12 mouse cellular contexts compared by ENCODE assay signal in the genomic region with DNA sequence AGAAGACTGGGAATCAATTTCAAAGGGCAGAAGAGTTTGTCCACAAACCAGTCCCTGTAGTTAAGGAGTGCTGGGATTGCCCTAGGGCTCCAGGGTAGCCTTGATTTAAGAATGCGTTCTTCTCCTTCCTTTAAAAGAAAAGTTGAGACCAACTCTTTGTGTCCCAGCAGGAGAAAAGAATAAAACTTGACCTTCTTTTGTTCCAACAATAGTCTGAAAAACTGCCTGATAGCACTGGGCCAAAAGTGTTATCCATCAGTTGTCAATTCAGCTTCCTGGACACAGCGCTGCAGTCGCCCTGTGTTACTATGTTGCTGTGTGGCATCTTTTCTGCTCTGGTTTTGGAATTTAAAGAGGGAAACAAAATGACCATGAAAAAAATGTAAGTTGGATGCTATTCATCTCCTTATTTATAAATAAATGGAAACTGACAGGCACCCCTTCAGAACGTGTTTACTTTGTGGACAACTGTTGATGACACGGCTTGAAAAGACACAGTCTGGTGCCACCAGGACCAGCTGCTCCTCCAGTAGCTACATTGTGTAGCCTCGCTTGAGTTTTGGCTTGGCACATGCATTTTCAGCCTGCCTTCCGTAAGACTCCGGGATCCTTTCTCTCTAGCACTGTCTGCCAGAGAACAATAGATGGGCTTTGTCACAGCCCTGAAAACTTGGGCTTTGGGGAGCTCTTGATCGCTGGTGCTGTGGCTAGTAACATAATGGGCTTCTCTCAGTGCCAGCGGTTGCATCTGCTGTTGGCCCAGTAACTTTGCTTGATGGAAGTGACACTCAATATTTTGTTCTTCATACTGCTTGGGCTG. TPM values are rescaled to one million over a fixed set of nuclear protein-coding genes. Genes with fewer than 3 reads are reported as not detected.
A peak's percentile ranks its signal among the peaks of the same experiment; 100 is the strongest.
DNase-seq lines count a peak whose midpoint lies in the region; ATAC-seq lines count a peak whose summit lies in the region.
"Had no signal": no experiment of that assay in that cellular context is flagged by ENCODE, and none has a peak within 500 bp of the region (broad histone marks: within the 10 kb centered on the region; RNA-seq: fewer than 3 reads in every experiment).

No protein-coding gene starts in this region.

- peak; percentile 58 for ATAC-seq in cerebellum, adult (ENCODE audit: insufficient number of reproducible peaks, low FRiP score, low TSS enrichment)

- intact Hi-C loops in left cerebral cortex, postnatal 4 days (cut with DNase I) = no loop called here
- intact Hi-C loops in left cerebral cortex, postnatal 36 days (cut with DNase I) = no loop called here

- no peak for DNase-seq in cerebellum, postnatal 36 days
- peak; percentile 63 for DNase-seq in left cerebral cortex, postnatal 4 days
- DNase-seq in left cerebral cortex, postnatal 36 days (ENCODE audit: low spot score in 2 of 2) = no peak
- peak; percentile 7 to 19 for DNase-seq in layer of hippocampus, postnatal 36 days
- peak; percentile 14 for DNase-seq in retina, embryonic 14.5 days (ENCODE audit: low spot score)
- no peak for DNase-seq in thymus, postnatal 36 days
- no peak for DNase-seq in urinary bladder, postnatal 14 days (ENCODE audit: low spot score)
- DNase-seq: kidney, adult 8-10 months; thymus, adult 18-20 months had no signal

RNA-seq across cellular contexts. Expression of gene Gm5426, which starts 54.0 kb away (rescaled TPM):
- not detected for total RNA-seq in left cerebral cortex, postnatal 4 days (2021)
- total RNA-seq in left cerebral cortex, postnatal 36 days (2021) = not detected
- total RNA-seq in layer of hippocampus, postnatal 36 days (2021) = not detected
- total RNA-seq: liver, adult 2 months; neutrophil, adult 5-6 weeks had no signal

Comparison
In these comparisons a context has a peak if more than half of its experiments do, and no peak if none do; other contexts are left out.
1. DNase-seq: peak in left cerebral cortex, postnatal 4 days (single experiment), layer of hippocampus, postnatal 36 days (2 of 2) and retina, embryonic 14.5 days (single experiment); none in cerebellum, postnatal 36 days (0 of 2), left cerebral cortex, postnatal 36 days (0 of 2), thymus, postnatal 36 days (0 of 2) and urinary bladder, postnatal 14 days (single experiment).